Mouse (Mus musculus): ENCODE data around the gene Arhgap8. TPM values are rescaled to one million over a fixed set of nuclear protein-coding genes. Genes with fewer than 3 reads are reported as not detected.

The Arhgap8 gene
- total RNA-seq, 2 experiments from 2014 or later, result 0.83 TPM; not detected in 1

GRCm38 (mm10) chr15:84803685-84804084, 83.8 kb downstream of the Arhgap8 start:
- peak; percentile 19 for DNase-seq

DNA sequence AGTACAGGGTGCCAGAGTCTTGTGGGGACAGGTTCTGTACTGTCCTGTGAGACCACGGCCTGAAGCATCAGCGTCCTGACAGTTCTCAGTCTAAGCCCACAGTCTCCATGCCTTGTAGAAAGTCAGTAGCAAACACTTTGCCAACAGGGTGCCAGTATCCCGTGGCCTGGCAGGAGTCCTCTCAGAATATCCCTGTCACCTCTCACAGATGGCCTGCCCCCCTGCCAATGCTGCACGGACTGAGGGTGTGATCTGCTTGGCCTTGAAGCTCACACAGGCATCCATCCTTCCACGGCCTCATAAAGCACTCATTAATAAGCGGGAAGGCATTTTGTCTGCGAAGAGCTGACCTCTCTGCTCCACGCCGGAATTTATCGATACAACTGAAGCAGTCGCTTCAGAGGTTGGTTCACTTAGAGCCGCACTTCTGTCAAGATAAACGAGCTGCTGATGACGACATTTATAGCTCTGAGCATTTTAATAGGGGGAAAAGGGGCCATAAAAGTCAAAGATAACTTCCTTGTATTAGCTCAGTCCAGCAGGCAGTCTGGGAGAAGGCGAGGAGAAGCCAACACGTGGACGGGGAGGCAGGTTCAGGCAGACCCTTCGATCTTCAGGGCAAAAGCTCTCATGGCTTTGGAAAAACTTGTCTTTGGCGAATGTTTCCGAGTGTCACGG, 89.6 kb downstream of the Arhgap8 start:
- DNase-seq, result no peak

GRCm38 (mm10) chr15:84811126-84811525, 91.3 kb downstream of the Arhgap8 start:
- DNase-seq, result no peak

DNA sequence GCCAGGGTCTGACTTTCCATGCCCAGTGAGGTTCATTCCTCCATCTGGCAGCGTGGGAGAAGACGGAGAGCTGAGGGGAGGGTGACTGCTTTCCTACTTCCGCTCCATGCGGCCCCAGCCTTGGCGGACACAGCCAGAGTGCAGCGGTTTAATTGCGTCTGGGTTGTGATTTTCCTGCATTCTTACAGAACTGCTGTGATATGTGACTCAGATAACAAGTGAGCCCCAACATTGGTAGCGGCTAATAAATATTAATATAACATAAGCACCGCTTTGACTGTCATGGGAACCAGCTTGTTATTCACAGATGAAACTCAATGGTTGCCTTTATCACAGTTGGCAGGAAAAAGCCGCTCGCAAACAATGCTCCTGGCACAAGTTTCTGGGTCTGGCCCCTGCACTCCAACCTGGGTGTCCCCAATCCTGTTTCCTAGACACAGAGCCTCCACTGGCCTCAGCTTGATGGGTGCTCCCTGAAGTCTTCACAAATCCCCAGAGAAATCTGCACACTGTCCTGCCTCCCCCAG, 93.0 kb downstream of the Arhgap8 start:
- no peak for DNase-seq

GRCm38 (mm10) chr15:84815171-84815570, 95.3 kb downstream of the Arhgap8 start:
- DNase-seq, result no peak

GRCm38 (mm10) chr15:84817589-84817988, 97.7 kb downstream of the Arhgap8 start:
- no peak for DNase-seq

DNA sequence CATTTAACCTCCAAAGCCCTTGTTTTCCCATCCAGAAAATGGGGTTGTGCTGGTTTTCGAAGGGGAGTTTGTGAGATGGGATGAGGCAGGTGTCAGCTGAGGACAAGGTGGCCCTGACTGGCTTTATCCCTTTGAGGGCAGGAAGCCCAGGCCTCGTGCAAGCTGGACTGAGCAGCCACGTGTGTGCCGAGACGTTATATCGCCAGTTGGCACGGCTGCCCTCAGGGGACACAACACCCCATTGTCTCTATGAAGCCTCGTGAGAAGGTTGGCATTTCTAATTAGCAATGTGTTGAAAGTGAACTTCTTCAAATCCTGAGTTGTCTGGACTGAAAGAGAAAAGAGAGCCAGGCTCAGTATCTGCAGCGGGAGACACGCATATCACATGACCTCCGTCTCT, 98.4 kb downstream of the Arhgap8 start:
- DNase-seq, result no peak

GRCm38 (mm10) chr15:84820811-84821210, 101.0 kb downstream of the Arhgap8 start:
- no peak for DNase-seq

Other genes with a start within 250 kb of the Arhgap8 start
- 1 to 10 TPM; 3.1 to 3.2 TPM for gene Rtl6, start 162.2 kb upstream of the Arhgap8 start, total RNA-seq (2021)
- 1 to 10 TPM; 3.9 to 4.1 TPM for gene Prr5, start 50.4 kb upstream of the Arhgap8 start, total RNA-seq (2021)
- under 1 TPM; 0.38 to 0.82 TPM for gene Phf21b, start 136.0 kb downstream of the Arhgap8 start, total RNA-seq (2021)
- gene Gm29666, start 200.0 kb downstream of the Arhgap8 start, total RNA-seq (2021), result under 1 TPM; 0.08 to 0.20 TPM
- gene Nup50, start 203.4 kb downstream of the Arhgap8 start, total RNA-seq (2021), result 10 to 100 TPM; 13.3 TPM

Data from gastrocnemius, postnatal 25 days (tissue).